Mouse (Mus musculus) A20 (cell line): ENCODE data around the gene Tcf20.
"Not testable (repeated sequence)": the region's sequence is repeated elsewhere in the genome, so short reads cannot be mapped to it uniquely, and the experiment has no call there.

Experiments used
- DNase-seq: peaks from one replicate; pipeline ENCODE4 v3.0.0-alpha.2; 2011; ENCODE audit warnings: low read depth, low spot score

Gene Tcf20

GRCm38 (mm10) chr15:82899676-82900301, 87.9 kb downstream of the Tcf20 start:
- peak; percentile 86 for DNase-seq

GRCm38 (mm10) chr15:82898740-82899675, 88.7 kb downstream of the Tcf20 start:
- DNase-seq = peak; percentile 84

GRCm38 (mm10) chr15:82898141-82898739, 89.4 kb downstream of the Tcf20 start:
- DNase-seq = peak; percentile 54

DNA sequence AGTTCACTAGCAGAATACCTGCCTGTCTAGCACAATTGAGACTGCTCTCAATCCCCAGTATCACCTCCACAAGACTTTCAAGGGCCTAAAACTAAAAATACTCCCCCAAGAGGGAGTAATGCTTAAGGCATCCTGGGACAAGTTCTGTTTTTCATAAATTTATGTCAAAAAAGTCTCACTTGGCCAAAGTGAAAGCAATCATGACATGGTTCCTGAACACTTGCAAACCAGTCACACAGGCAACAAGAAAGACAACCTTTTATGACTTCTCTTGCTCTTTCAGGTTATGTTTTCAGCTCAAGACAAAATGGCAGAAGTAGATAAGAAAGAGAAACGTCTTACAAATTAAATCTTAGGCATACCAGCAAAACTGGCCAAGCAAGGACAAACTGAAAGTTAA, 91.3 kb downstream of the Tcf20 start:
- no peak for DNase-seq

GRCm38 (mm10) chr15:82890470-82890869, 97.2 kb downstream of the Tcf20 start:
- no peak for DNase-seq

DNA sequence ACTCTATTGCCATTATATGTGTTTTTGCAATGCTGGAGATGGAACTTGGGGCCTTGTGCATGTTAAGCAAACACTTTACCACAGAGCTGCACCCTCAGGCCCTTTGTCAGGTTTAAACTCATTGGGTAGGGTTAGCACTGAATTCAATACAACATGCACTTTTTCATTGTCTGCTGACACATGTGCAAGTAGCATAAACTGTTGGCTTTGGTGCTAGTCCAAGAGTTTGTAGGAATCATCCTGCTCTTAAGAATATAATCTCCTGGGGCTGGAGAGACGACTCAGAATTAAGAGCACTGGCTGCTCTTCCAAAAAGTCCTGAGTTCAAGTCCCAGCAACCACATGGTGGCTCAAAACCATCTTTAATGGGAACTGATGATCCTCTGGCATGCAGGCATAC, 98.2 kb downstream of the Tcf20 start:
- DNase-seq = no peak

GRCm38 (mm10) chr15:82888466-82888865, 99.2 kb downstream of the Tcf20 start:
- peak; percentile 76 for DNase-seq

DNA sequence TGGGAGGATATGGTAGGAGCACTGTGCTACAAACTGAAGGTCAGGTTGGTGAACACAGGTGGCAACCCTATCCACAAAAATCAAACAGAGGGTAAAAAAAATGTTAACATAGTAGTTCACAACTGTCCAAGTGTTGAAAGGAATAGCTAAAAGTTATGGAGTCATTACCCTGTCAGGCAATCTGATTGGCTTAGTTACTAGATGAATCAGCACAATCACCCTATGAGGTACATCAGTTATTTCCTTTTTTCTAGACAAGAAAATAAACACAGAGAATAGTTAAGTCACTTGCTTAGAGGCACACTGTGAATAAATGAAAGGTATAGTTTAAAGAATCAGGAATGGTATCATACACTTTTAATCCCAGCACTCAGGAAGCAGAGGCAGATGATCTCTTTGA, 110.4 kb downstream of the Tcf20 start:
- no peak for DNase-seq

DNA sequence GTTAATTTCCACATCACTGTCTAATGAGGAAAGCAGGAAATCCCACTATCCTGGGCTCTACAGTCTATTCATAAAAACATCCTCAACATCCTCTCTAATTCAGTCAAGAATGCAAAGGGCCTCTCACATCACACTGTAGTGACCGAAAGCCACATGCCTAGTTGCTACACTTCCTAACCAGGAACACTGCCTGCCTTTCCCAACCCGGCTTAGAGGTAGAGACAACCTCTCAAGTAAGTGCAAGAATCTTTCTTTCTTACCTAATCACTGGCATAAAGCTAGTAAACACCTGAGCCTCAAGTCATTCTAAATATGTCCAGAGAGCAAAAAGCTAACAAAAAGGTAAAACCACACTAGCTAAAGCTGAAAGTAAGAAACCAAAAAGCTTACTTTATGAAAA, 110.8 kb downstream of the Tcf20 start:
- no peak for DNase-seq

- no peak for DNase-seq
Measured at GRCm38 (mm10) chr15:82872037-82872436, 115.6 kb downstream of the Tcf20 start.

DNA sequence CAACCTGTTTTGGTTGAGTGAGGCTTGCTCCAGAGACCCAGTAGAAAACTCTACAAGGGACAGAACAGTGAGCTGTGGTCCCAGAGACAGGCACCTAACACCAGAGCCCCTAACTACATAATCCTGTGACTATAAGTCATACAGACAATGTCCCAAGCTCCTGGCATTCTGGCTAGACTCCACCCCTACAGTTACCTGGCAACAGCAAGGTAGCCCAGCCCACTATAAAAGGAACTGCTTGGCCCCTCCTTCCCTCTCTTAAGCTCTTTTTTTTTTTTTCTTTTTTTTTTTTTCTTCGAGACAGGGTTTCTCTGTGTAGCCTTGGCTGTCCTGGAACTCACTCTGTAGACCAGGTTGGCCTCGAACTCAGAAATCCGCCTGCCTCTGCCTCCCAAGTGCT, 121.4 kb downstream of the Tcf20 start:
- DNase-seq = not testable (repeated sequence)

DNA sequence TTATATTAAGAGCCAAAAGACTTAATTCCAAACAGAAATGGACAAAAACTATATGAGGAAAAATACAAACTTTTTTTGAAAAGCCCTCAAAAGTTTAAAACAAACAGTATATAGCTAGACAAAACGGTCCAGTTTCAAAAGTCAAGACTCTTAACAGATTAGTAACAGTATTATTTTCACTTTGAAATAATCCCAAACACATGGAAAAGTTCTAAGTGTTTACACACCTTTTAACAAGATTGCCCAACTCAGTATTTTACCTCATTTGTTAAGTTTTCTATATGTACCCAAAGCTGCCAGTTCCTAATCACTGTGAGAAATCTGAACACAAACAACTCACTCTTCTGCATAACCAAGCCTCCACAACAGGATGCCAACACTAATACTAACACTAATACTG, 124.0 kb downstream of the Tcf20 start:
- DNase-seq = no peak

- DNase-seq = no peak
Measured at GRCm38 (mm10) chr15:82856652-82857378, 130.9 kb downstream of the Tcf20 start.

DNA sequence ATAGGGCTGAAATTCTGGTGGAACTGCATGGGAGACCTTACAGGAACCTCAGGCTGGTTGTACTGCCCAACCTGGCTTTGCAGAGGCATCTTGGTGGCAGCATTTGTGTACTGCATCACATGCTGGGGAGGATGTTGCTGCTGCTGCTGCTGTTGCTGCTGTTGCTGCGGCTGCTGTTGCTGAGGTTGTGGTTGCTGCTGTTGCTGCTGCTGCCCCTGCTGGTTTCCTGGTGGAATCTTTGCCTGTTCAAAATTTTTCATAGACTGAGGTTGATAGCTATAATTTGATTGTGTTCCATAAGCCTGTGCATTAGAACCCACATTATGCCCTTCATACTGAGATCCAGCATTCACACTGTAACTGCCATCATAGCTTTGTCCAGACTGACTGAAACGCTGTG, 131.6 kb downstream of the Tcf20 start:
- no peak for DNase-seq

- DNase-seq = no peak
Measured at GRCm38 (mm10) chr15:82839146-82839545, 148.5 kb downstream of the Tcf20 start.

GRCm38 (mm10) chr15:82829917-82830316, 157.8 kb downstream of the Tcf20 start:
- DNase-seq = no peak

DNA sequence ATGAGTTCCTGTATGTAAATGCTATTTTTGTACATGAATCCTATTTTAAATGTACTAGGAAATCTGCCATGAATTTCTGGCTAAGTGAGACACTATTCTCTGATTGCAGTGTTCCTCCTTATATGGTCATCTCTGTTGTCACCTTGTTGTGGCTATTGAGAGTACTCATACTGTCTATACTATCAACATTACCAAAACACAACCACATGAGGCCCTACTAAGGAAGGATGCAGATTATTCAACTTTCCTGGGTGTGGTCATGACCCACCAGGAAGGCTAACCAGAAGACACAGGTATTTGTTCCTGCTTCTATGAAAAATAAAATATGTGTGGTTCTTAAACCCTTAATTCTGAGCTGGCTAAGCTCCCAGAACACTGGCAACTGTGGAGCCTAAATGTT, 161.8 kb downstream of the Tcf20 start:
- DNase-seq = no peak

DNA sequence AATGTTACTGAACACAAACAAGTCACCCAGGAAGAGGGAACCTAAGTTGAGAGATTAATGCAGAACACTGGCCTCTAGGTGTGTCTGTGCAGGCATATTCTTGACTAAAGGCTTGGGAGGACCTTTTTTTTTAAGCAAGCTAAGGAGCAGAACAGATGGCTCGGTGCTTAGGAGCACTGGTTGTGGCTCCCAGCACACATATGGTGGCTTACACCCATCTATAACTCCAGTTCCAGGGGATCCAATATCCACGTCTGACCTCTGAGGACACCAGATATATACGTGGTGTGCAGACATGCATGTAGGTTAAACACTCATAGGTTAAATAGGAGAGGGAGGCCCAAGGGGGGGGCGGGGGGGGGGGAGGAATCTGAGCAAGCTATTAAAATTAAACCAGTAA, 165.3 kb downstream of the Tcf20 start:
- no peak for DNase-seq

DNA sequence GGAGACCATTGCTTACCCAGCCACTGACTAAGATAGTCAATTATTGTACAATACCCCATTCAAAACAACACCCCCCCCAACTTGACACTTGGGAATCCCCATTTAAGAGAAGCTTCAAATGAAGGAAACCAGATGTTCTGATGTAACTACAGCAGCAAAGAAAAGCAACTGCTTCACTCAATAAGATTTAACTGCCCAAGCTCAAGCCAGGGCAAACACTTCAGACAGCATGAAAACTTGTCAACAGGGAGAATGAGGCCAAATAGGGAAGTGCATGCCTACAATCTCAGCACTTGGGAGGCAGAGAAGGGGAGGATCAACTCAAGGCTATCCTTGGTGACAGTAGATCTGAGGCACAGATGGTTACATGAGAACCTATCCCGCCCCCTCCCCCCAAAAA, 166.0 kb downstream of the Tcf20 start:
- DNase-seq = no peak

- no peak for DNase-seq
Measured at GRCm38 (mm10) chr15:82815296-82815695, 172.4 kb downstream of the Tcf20 start.

- DNase-seq = peak; percentile 57
Measured at GRCm38 (mm10) chr15:82814806-82815205, 172.9 kb downstream of the Tcf20 start.

- DNase-seq = no peak
Measured at GRCm38 (mm10) chr15:82814321-82814720, 173.4 kb downstream of the Tcf20 start.
